Mouse (Mus musculus): ENCODE data around the gene Sult1e1. TPM values are rescaled to one million over a fixed set of nuclear protein-coding genes. Genes with fewer than 3 reads are reported as not detected.

The Sult1e1 gene
- polyA plus RNA-seq, 1 experiment = not detected

GRCm38 (mm10) chr5:87560145-87560544, 31.2 kb downstream of the Sult1e1 start:
- TF ChIP-seq TCF3 (IDR thresholded peaks at IDR 0.05; ENCODE audit: insufficient read length, low read depth) (no peak), SRF (IDR thresholded peaks at IDR 0.05; ENCODE audit: control insufficient read depth, insufficient read length, low read depth) (no peak), MAX (IDR thresholded peaks at IDR 0.05; ENCODE audit: low read depth) (no peak), REST (IDR thresholded peaks at IDR 0.05; ENCODE audit: insufficient read depth, insufficient read length) (no peak), CEBPB (IDR thresholded peaks at IDR 0.05; ENCODE audit: insufficient read depth, poor library complexity, severe bottlenecking) (no peak), USF1 (IDR thresholded peaks at IDR 0.05; ENCODE audit: low read depth) (no peak), POLR2A (IDR thresholded peaks at IDR 0.05; ENCODE audit: insufficient read length, low read depth) (no peak), POLR2AphosphoS2 (IDR thresholded peaks at IDR 0.05; ENCODE audit: insufficient read length, low read depth) (no peak), TCF12 (IDR thresholded peaks at IDR 0.05; ENCODE audit: insufficient read depth, poor library complexity, severe bottlenecking) (no peak), MYOG (IDR thresholded peaks at IDR 0.05; ENCODE audit: control insufficient read depth in 1 of 3, insufficient read depth in 1 of 3, insufficient read length in 2 of 3, low read depth in 2 of 3) (no peak), MYOD1 (IDR thresholded peaks at IDR 0.05; ENCODE audit: control insufficient read depth in 1 of 3, insufficient read length in 2 of 3, low read depth in 2 of 3) (no peak), E2F4 (IDR thresholded peaks at IDR 0.05; ENCODE audit: insufficient read depth) (no peak)
- Histone ChIP-seq H3K79me2 (ENCODE audit: control insufficient read depth, insufficient read depth) (no peaks in the 10 kb centered on the region), H3K4me3 (no peak overlapping the region), H3ac (ENCODE audit: control insufficient read depth, insufficient read length) (no peak overlapping the region), H3K27me3 (ENCODE audit: control insufficient read depth, insufficient read depth, insufficient read length) (no peaks in the 10 kb centered on the region), H3K36me3 (ENCODE audit: control insufficient read depth, insufficient read depth) (no peaks in the 10 kb centered on the region), H3K4me2 (ENCODE audit: low read depth) (no peak overlapping the region)

GRCm38 (mm10) chr5:87550935-87551334, 40.5 kb downstream of the Sult1e1 start:
- Histone ChIP-seq H3K36me3 (ENCODE audit: control insufficient read depth, insufficient read depth) (no peaks in the 10 kb centered on the region), H3K4me3 (no peak overlapping the region), H3K4me2 (ENCODE audit: low read depth) (no peak overlapping the region), H3K79me2 (ENCODE audit: control insufficient read depth, insufficient read depth) (no peaks in the 10 kb centered on the region), H3ac (ENCODE audit: control insufficient read depth, insufficient read length) (no peak overlapping the region), H3K27me3 (ENCODE audit: control insufficient read depth, insufficient read depth, insufficient read length) (no peaks in the 10 kb centered on the region)
- TF ChIP-seq TCF3 (IDR thresholded peaks at IDR 0.05; ENCODE audit: insufficient read length, low read depth) = no peak
- no peak for TF ChIP-seq POLR2A (IDR thresholded peaks at IDR 0.05; ENCODE audit: insufficient read length, low read depth)
- no peak for TF ChIP-seq MAX (IDR thresholded peaks at IDR 0.05; ENCODE audit: low read depth)
- TF ChIP-seq MYOD1 (IDR thresholded peaks at IDR 0.05; ENCODE audit: control insufficient read depth in 1 of 3, insufficient read length in 2 of 3, low read depth in 2 of 3) = no peak
- TF ChIP-seq REST (IDR thresholded peaks at IDR 0.05; ENCODE audit: insufficient read depth, insufficient read length) = no peak
- no peak for TF ChIP-seq SRF (IDR thresholded peaks at IDR 0.05; ENCODE audit: control insufficient read depth, insufficient read length, low read depth)
- no peak for TF ChIP-seq TCF12 (IDR thresholded peaks at IDR 0.05; ENCODE audit: insufficient read depth, poor library complexity, severe bottlenecking)
- TF ChIP-seq USF1 (IDR thresholded peaks at IDR 0.05; ENCODE audit: low read depth) = no peak
- TF ChIP-seq POLR2AphosphoS2 (IDR thresholded peaks at IDR 0.05; ENCODE audit: insufficient read length, low read depth) = no peak
- no peak for TF ChIP-seq CEBPB (IDR thresholded peaks at IDR 0.05; ENCODE audit: insufficient read depth, poor library complexity, severe bottlenecking)

- TF ChIP-seq E2F4 (IDR thresholded peaks at IDR 0.05; ENCODE audit: insufficient read depth) (no peak), REST (IDR thresholded peaks at IDR 0.05; ENCODE audit: insufficient read depth, insufficient read length) (no peak), SRF (IDR thresholded peaks at IDR 0.05; ENCODE audit: control insufficient read depth, insufficient read length, low read depth) (no peak), TCF12 (IDR thresholded peaks at IDR 0.05; ENCODE audit: insufficient read depth, poor library complexity, severe bottlenecking) (no peak)
- Histone ChIP-seq H3K36me3 (ENCODE audit: control insufficient read depth, insufficient read depth) (no peaks in the 10 kb centered on the region), H3K4me2 (ENCODE audit: low read depth) (no peak within 1 kb of the TSS), H3ac (ENCODE audit: control insufficient read depth, insufficient read length) (no peak within 1 kb of the TSS), H3K79me2 (ENCODE audit: control insufficient read depth, insufficient read depth) (no peaks in the 10 kb centered on the region), H3K4me3 (no peak within 1 kb of the TSS), H3K27me3 (ENCODE audit: control insufficient read depth, insufficient read depth, insufficient read length) (no peaks in the 10 kb centered on the region)
Measured at GRCm38 (mm10) chr5:87538111-87538510, 53.3 kb downstream of the Sult1e1 start, which contains the start of gene Sult1b1. Sult1b1 (minus strand) TSS chr5:87538195.

- Histone ChIP-seq H3K27me3 (ENCODE audit: control insufficient read depth, insufficient read depth, insufficient read length) (no peaks in the 10 kb centered on the region), H3K4me3 (no peak overlapping the region), H3K4me2 (ENCODE audit: low read depth) (no peak overlapping the region), H3K36me3 (ENCODE audit: control insufficient read depth, insufficient read depth) (no peaks in the 10 kb centered on the region), H3ac (ENCODE audit: control insufficient read depth, insufficient read length) (no peak overlapping the region), H3K79me2 (ENCODE audit: control insufficient read depth, insufficient read depth) (no peaks in the 10 kb centered on the region)
- TF ChIP-seq POLR2AphosphoS2 (IDR thresholded peaks at IDR 0.05; ENCODE audit: insufficient read length, low read depth) (no peak), MAX (IDR thresholded peaks at IDR 0.05; ENCODE audit: low read depth) (no peak), MYOD1 (IDR thresholded peaks at IDR 0.05; ENCODE audit: control insufficient read depth in 1 of 3, insufficient read length in 2 of 3, low read depth in 2 of 3) (no peak), TCF12 (IDR thresholded peaks at IDR 0.05; ENCODE audit: insufficient read depth, poor library complexity, severe bottlenecking) (no peak), E2F4 (IDR thresholded peaks at IDR 0.05; ENCODE audit: insufficient read depth) (no peak), POLR2A (IDR thresholded peaks at IDR 0.05; ENCODE audit: insufficient read length, low read depth) (no peak), CEBPB (IDR thresholded peaks at IDR 0.05; ENCODE audit: insufficient read depth, poor library complexity, severe bottlenecking) (no peak)
Measured at GRCm38 (mm10) chr5:87535994-87536644, 55.3 kb downstream of the Sult1e1 start.

GRCm38 (mm10) chr5:87532288-87532687, 59.1 kb downstream of the Sult1e1 start:
- no peak overlapping the region for H3ac ChIP-seq (ENCODE audit: control insufficient read depth, insufficient read length)
- TF ChIP-seq TCF3 (IDR thresholded peaks at IDR 0.05; ENCODE audit: insufficient read length, low read depth) (no peak), E2F4 (IDR thresholded peaks at IDR 0.05; ENCODE audit: insufficient read depth) (no peak), TCF12 (IDR thresholded peaks at IDR 0.05; ENCODE audit: insufficient read depth, poor library complexity, severe bottlenecking) (no peak), POLR2AphosphoS2 (IDR thresholded peaks at IDR 0.05; ENCODE audit: insufficient read length, low read depth) (no peak), POLR2A (IDR thresholded peaks at IDR 0.05; ENCODE audit: insufficient read length, low read depth) (no peak), SRF (IDR thresholded peaks at IDR 0.05; ENCODE audit: control insufficient read depth, insufficient read length, low read depth) (no peak), MYOG (IDR thresholded peaks at IDR 0.05; ENCODE audit: control insufficient read depth in 1 of 3, insufficient read depth in 1 of 3, insufficient read length in 2 of 3, low read depth in 2 of 3) (no peak), CEBPB (IDR thresholded peaks at IDR 0.05; ENCODE audit: insufficient read depth, poor library complexity, severe bottlenecking) (no peak), MAX (IDR thresholded peaks at IDR 0.05; ENCODE audit: low read depth) (no peak), USF1 (IDR thresholded peaks at IDR 0.05; ENCODE audit: low read depth) (no peak)
- H3K79me2 ChIP-seq (ENCODE audit: control insufficient read depth, insufficient read depth) = no peaks in the 10 kb centered on the region
- H3K4me3 ChIP-seq = no peak overlapping the region
- no peak overlapping the region for H3K4me2 ChIP-seq (ENCODE audit: low read depth)
- H3K27me3 ChIP-seq (ENCODE audit: control insufficient read depth, insufficient read depth, insufficient read length) = no peaks in the 10 kb centered on the region
- H3K36me3 ChIP-seq (ENCODE audit: control insufficient read depth, insufficient read depth) = no peaks in the 10 kb centered on the region
